Mouse (Mus musculus) bone marrow, adult 2 months (tissue): ENCODE measurements around the gene Ino80b. TPM values are rescaled to one million over a fixed set of nuclear protein-coding genes. Genes with fewer than 3 reads are reported as not detected.

Source experiments
- H3K27ac ChIP-seq: fragments of 200-500 bp; 2 replicates; pipeline ENCODE4 v1.5.1; 2012; ENCODE audit warnings: low read depth, mild to moderate bottlenecking, control low read depth, inconsistent platforms, low read length; ENCODE audit not compliant: control insufficient read depth, poor library complexity, insufficient read depth
- H3K4me1 ChIP-seq: fragments of 200-500 bp; 2 replicates; pipeline ENCODE4 v1.6.1; 2011; ENCODE audit warnings: low read length; ENCODE audit not compliant: control insufficient read depth, insufficient read depth
- H3K4me3 ChIP-seq: fragments of 200-500 bp; replicated peaks from 2 replicates; pipeline ENCODE3; 2011; ENCODE audit warnings: mild to moderate bottlenecking, low read depth, low read length, control low read depth; ENCODE audit not compliant: control insufficient read depth
- CTCF ChIP-seq: fragments of 200-500 bp; IDR thresholded peaks from 2 replicates; pipeline ENCODE4 v1.5.1; 2011; ENCODE audit warnings: low read length, control low read depth; ENCODE audit not compliant: control insufficient read depth, insufficient read depth
- POLR2A ChIP-seq: fragments of 200-500 bp; IDR thresholded peaks from 2 replicates; pipeline ENCODE4 v1.6.1; 2011; ENCODE audit warnings: low read depth, mild to moderate bottlenecking, control low read depth, low read length, borderline replicate concordance; ENCODE audit not compliant: control insufficient read depth
- WGBS: fragments of 180-500 bp; shearing (Covaris S2); methylation state at CpG from one replicate; pipeline ENCODE4 v1.1.7; 2018; 5-methylcytosine and 5-hydroxymethylcytosine counted together
- polyA plus RNA-seq: library from polyadenylated mRNA; stranded (reverse); fragments of >200 nt; gene quantifications from 2 replicates; pipeline ENCODE4 v1.2.4, GENCODE M21; 2011; ENCODE audit warnings: low replicate concordance; ENCODE audit not compliant: missing spikeins, insufficient read depth, insufficient read length

Gene Ino80b
- polyA plus RNA-seq, 1 experiment = 16.6 TPM

DNA sequence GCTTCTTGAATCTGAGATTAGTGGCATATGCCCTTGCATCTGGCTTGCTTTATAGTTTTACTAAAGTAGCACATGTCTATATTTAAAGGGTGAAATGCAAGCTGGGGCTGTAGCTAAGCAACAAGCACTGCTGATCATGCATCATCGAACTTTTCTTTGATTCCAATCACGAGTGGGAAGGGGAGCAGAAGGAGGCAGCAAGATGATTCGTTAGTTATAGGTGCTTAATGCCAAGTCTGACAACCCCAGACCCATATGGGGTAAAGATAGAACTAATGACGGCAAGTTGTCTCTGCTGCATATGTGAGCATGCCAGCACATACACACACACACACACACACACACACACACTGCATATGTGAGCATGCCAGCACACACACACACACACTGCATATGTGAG, 21.1 kb downstream of the Ino80b start:
- TF ChIP-seq POLR2A (no peak), CTCF (no peak)
- Histone ChIP-seq H3K27ac (no peak overlapping the region), H3K4me3 (no peak overlapping the region), H3K4me1 (no peaks in the 10 kb centered on the region; the same call in 1 of the 2 replicates)
- WGBS = 87% methylated on average over 4 of the region's 4 CpGs

DNA sequence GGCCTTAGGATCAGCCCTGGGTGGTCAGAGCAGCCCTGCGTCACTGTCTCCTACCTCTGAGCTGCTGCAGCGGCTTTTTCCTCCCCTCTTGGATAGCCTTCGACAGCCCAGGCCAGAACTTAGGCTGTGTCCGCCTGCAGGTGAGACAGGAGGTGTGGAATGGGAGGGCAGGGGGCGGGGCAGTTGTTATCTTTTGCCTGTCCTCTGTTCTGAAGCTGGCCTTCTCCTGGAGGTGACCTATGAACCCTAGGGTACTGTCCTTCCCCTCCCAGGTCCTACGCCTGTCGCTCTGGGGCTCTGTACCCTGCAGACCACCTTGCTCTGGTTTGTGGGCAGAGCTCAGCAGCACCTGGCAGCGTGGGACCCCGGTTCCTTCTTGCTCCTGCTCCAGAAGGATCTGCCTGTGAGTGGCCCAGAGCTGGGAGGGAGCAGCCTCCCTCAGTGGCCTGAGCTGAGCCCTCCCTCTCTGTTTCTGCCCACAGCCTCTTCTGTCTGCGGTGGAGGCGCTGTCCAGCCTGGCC, 22.0 kb downstream of the Ino80b start:
- 89% methylated on average over 11 of the region's 11 CpGs for WGBS
- TF ChIP-seq POLR2A (no peak), CTCF (no peak)
- no peak overlapping the region for H3K4me3 ChIP-seq
- no peak overlapping the region for H3K27ac ChIP-seq
- no peaks in the 10 kb centered on the region; the same call in 1 of the 2 replicates for H3K4me1 ChIP-seq

DNA sequence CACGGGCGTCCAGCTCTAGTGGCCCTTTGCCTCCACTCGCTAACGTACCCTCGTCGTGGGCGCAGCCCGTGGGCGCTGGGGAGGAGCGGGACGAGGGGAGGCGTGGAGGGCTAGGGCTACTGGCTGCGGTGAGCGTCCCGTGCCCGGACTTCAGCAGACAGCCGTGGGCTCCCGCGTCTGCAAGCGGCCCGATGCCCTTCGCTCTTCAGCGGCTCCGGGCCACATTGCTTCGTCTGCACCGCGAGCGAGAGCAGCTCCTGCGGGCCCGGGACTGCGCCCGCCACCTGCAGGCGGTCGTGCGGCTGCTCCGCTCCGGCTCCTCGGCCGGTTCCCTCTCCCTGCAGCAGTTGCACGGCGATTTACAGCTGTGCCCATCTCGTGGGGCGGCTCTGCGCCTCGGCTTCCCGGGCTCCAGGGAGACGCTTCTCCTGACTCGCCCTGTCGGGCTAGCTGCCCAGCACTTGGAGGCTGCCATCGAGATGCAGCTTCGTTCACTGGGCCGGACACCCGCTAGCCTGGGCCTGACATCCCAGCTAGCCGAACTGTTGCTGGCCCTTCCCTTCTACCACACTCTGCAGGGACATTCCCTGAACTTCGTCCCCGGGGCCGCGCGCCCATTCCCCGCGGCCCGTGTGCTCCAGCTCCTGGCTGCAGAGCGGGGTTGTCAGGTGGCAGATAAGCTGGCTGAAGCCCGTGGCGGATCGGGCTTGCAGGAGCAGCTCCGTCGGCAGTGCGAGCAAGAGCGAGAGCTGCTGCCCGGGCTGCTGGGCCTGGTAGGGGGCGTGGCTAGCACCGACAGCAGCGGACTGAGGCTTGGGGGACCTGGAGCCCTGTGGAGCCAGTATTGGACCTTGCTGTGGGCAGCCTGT, 23.3 kb downstream of the Ino80b start:
- Histone ChIP-seq H3K4me1 (no peaks in the 10 kb centered on the region; the same call in 1 of the 2 replicates), H3K4me3 (peak overlapping the region; percentile 87), H3K27ac (peak overlapping the region; percentile 79)
- TF ChIP-seq CTCF (peak; percentile 45; the same call in 1 of the 2 replicates), POLR2A (peak; percentile 49; the same call in 1 of the 2 replicates)
- WGBS = under 1% methylated on average over 74 of the region's 74 CpGs

DNA sequence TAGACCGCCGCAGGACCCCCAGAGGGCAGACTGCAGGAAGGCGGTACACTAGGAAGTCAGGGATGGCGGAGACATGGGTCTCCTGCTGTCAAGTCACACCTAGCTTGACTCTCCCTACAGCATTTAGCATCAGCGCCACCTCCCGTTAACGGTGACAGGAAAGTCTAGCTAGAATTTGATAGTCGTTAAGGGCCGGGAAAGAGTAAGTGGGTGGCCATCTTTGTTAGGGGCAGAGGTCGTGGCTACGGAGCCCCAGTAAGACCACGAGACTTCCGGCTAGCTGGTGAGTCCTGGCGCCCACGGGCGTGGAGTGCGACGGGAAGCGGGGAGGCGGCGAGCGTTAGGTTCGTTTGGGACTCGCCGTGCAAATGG, 23.9 kb downstream of the Ino80b start, which contains the start of the genes Ccdc142 and Gm42688:
Gene Ccdc142 (plus strand): TSS at position 286 of the 372 bp plus-strand sequence.
Gene Gm42688 (plus strand): TSS at position 302 of the 372 bp plus-strand sequence.
- peak within 1 kb of the TSS; percentile 87 for H3K4me3 ChIP-seq
- WGBS = under 1% methylated on average over 25 of the region's 25 CpGs
- no peaks in the 10 kb centered on the region; the same call in 1 of the 2 replicates for H3K4me1 ChIP-seq

DNA sequence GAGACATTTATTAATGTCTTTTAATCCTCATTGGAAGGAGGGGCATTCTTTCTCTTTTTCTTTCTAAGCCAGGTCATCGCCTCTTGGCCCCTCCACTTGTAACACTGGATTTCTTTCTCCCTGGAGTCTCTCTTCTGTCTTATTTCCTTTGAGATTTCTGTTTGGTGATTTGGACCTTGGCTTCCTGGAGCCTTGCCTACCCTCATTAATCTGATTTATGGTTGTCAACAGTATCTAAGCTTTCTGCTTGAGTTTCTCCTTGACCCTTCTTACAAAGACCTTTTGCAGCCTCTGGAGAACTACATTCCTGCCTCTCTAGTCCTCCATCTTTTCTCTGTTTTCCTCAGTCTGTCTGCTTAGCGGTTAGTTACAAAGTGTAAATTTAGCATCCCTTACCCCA, 26.8 kb downstream of the Ino80b start:
- WGBS = 80% methylated on average over 2 of the region's 2 CpGs
- H3K4me3 ChIP-seq = no peak overlapping the region
- no peak for TF ChIP-seq CTCF
- no peak for TF ChIP-seq POLR2A
- H3K27ac ChIP-seq = no peak overlapping the region
- H3K4me1 ChIP-seq = peaks cover 1% of the 10 kb centered on the region; the same call in 1 of the 2 replicates

More for the DNA sequence above, 23.9 kb downstream of the Ino80b start, which contains the start of the genes Ccdc142 and Gm42688:
- TF ChIP-seq POLR2A = peak; percentile 52; the same call in 1 of the 2 replicates
- peak; percentile 72 for TF ChIP-seq CTCF
- H3K27ac ChIP-seq = peak within 1 kb of the TSS; percentile 79

DNA sequence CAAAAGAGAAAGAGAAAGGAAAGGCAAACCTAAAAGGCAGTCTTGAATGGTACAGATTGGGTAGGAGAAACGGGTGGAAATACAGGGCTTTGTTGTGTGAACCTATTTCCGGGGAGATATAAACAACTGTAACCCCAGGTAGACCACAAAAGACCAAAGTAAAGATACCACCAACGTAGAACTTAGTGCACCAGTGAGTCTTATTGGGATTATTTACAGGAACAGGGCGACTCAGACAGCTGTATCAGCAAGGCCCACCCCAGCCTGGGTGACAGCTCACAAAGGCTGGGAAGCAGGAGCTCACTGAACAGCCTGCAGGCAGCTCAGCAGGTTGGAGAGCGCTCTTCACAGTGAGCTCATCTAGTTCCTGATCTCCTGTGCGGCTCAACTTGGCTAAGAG, 29.3 kb downstream of the Ino80b start:
- H3K4me1 ChIP-seq = peaks cover 1% of the 10 kb centered on the region; the same call in 1 of the 2 replicates
- TF ChIP-seq POLR2A (no peak), CTCF (no peak)
- WGBS = 51% methylated on average over 6 of the region's 6 CpGs
- H3K27ac ChIP-seq = no peak overlapping the region
- no peak overlapping the region for H3K4me3 ChIP-seq

DNA sequence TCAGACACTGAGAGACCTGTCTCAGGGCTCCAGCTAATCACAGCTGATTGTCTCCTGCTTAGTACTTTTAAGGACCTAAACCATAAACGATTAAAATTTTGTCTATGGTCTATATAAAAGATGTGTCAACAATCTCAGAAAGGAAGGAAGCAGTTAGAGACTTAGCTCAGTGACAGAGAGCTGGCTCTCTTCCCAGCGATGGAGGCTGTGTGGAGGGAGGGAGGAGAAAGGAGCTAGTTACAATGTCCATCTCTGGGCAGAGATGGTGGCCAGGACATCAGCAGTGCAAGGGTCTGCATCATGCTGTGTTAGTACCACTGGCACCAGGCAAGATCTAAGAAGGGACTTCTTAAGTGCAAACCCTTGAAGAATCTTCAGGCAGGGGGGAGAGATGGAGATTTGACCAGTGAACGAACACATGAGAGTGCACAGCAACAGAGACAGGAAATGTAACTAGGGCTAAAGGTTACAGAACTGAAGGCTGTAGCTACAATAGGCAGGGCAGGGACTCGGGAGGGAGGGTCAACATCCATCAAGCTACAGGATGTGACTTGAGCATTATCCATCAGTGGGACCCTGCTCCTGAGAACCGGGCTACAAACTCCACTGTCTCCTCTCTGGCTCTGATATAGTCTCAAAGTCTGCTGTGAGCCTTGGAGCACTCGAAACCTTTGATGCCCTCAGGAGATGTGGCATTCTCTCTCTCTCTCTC, 32.7 kb downstream of the Ino80b start:
- TF ChIP-seq CTCF = no peak
- TF ChIP-seq POLR2A = no peak
- 10% methylated on average over 6 of the region's 6 CpGs for WGBS
- Histone ChIP-seq H3K4me3 (no peak overlapping the region), H3K4me1 (peaks cover 1% of the 10 kb centered on the region; the same call in 1 of the 2 replicates), H3K27ac (no peak overlapping the region)

DNA sequence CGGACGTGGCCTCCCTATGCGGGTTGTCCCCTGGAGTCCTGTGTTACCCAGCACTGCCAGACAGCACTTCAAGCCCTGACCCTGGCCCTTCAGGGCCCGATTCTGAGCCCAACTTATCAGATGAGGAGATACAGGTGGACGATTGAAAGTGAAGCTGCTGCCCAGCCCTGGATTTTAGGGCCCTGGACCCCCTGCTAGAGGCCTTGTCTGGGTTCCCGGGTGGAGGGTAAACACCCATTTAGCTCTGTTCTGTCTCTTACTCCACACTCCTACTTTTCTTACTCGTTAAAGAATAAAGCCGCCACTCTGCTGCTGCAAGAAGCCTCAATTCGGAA, 37.3 kb downstream of the Ino80b start:
- 52% methylated on average over 9 of the region's 9 CpGs for WGBS
- no peaks in the 10 kb centered on the region; the same call in 1 of the 2 replicates for H3K4me1 ChIP-seq
- no peak overlapping the region; the same call in 1 of the 2 replicates for H3K27ac ChIP-seq
- TF ChIP-seq CTCF (no peak), POLR2A (no peak)
- no peak overlapping the region for H3K4me3 ChIP-seq
